Mouse (Mus musculus) megakaryocyte-erythroid progenitor cell, adult 5-6 weeks (primary cell): Measurements from ENCODE around the gene Lhx3. TPM values are rescaled to one million over a fixed set of nuclear protein-coding genes. Genes with fewer than 3 reads are reported as not detected.

Source experiments
- ATAC-seq: replicated peaks from 2 replicates; pipeline ENCODE4 v1.8.0; 2016; ENCODE audit warnings: mild to moderate bottlenecking, inconsistent platforms; ENCODE audit not compliant: severe bottlenecking, poor library complexity, low FRiP score, low TSS enrichment
- total RNA-seq, 2 experiments: library from RNA; stranded (forward) in 1 of 2; stranded (reverse) in 1 of 2; fragments of 200-1000, 215-1000 nt in 1 of 2; fragments of >200 nt in 1 of 2; fragmentation: Nextera tagmentation in 1 of 2; gene quantifications; 2 replicates each; pipeline ENCODE4 v1.2.3; 2014 to 2017

Lhx3 gene
- not detected in 2 replicates for total RNA-seq (2014; fragmentation: Nextera tagmentation)
- not detected in 2 replicates for total RNA-seq (2017)

DNA sequence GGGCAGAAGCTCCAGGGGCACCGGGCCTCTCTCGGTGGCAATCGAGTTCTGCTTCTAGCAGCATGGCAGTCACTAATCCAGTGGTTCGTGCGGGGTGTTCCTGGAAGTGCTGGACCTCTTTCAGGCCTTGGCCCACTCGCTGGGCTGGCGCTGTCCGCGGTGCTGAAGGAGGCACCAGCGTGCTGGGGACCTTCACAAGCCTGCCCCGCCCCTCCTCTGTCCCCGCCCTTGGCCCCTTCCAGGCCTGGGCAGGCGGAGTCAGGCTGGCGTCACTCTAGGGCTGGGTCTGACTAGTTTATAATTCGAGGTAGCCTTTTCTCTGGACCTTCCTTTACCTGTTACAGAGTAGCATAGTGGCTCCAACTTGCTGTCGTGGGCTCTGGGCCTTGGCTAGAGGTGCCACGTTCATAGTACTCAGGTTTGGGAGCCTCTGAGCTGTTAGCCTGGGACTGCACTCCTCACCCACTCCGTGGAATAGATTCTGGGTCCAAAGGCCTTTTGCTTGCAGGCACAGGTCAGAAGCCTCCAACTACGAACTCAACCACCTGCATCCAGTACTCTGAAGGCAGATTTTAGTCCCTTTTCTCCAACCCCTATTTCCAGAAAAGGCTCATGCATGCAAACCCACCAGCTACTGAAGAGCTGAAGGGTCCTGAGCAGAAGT lies at the start of gene Lhx3:
Lhx3 (minus strand) TSS at position 164 of the 664 bp plus-strand sequence.
- ATAC-seq: peak; percentile 87

DNA sequence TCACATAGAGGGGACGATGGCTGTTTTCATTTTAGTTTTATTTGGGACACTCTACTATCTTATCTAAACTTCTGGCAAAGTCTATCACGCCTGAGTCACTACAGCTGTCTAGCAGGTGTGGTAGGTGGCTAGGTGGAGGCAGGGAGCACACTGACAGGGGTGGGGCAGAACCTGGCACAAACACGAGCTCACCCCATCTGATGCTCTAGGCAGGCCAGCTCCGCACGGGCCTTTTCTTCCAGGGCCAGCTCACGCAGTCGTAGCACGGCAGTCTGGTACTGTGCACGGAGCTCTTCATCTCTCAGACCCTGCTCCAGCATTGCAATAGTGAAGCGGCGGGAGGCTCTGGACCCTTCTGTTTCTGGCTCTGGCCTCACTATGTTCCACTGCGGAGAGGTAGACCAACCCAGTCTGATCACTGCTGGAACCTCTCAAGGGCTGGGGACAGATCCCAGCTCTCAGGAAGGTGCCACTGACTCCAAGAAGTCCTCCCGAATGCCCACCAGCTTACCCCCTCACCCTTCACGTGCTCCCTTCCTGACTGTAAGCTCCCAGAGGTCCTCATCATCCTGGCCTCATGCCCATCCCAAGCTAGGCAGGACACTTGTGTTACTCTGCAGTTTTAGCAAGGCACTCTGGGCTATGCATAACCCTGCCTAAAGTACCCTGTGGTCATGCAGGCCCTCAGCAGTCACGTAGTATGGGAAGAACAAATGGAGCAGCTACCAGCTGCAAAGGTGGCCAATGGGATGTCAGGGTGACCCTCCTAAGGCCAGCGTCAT lies 49.4 kb upstream of the Lhx3 start:
- ATAC-seq: no peak

DNA sequence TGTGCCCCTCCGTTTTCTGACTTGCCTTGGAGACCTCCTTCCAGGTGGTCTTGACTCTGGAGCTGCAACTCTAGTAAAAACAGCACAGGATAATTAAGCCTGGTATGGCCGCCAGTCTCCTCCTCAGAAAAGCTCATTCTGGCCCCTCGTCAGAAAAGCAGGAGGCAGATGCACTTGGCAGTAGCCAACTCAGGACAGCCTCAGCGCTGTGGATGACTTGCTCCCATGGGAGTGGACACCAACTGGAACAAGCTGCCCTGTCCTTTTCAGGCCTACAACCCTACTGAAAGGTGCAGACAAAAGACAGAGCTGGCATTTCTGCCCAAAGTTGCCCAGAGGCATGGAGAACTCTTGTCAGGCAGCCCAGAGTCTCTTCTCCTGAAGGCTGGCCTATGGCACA lies 46.7 kb upstream of the Lhx3 start:
- no peak for ATAC-seq

- no peak for ATAC-seq
Observed at GRCm38 (mm10) chr2:26252514-26253206, 44.6 kb upstream of the Lhx3 start.

DNA sequence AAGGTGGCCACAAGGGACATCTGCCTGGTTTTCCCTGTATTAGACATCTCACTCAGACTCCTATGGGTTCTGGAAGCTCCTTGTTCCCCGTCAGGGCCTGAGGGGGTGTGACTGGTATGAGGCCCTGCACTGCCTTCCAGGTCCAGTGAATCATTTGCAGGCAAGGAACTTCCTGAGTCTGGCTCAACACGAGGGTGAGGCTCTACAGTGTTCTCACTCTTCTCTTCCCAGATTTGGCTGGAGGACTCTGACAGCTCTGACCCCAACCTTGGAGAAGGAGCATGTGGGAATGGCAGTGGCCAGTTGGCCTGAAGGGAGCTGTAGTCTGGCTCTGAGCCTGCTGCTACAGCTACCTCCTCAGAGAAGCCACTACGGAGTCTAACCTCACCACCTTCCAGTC lies 39.4 kb upstream of the Lhx3 start:
- no peak for ATAC-seq

- no peak for ATAC-seq
Observed at GRCm38 (mm10) chr2:26240841-26241240, 32.8 kb upstream of the Lhx3 start.

GRCm38 (mm10) chr2:26240330-26240729 lies 32.2 kb upstream of the Lhx3 start:
- ATAC-seq: no peak

DNA sequence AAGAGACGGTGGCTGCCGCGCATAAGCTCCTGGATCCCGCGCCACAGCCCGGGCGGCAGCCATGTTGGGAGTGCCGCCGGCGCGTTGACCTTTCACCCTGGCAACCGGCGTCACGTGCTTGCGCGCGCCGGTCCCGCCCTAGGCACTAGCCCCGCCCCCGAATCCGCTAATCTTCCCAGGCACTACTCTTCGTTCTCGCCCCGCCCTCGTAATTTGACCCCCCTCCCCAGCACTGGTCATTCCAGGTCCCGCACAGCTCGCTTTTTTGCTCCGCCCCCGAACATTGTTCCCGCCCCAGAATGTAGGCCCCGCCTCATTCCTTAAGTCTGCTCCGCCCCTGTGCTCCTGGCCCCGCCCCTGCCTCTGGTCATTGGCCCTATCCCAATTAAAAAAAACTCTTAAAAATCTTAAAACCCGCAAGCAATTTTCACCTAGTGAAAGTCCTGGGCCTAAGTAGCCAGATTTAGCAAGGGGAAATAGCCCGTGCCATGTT lies 29.2 kb upstream of the Lhx3 start, which contains the start of gene Qsox2:
Qsox2 (minus strand) TSS at position 236 of the 493 bp plus-strand sequence.
- ATAC-seq: peak; percentile 84

DNA sequence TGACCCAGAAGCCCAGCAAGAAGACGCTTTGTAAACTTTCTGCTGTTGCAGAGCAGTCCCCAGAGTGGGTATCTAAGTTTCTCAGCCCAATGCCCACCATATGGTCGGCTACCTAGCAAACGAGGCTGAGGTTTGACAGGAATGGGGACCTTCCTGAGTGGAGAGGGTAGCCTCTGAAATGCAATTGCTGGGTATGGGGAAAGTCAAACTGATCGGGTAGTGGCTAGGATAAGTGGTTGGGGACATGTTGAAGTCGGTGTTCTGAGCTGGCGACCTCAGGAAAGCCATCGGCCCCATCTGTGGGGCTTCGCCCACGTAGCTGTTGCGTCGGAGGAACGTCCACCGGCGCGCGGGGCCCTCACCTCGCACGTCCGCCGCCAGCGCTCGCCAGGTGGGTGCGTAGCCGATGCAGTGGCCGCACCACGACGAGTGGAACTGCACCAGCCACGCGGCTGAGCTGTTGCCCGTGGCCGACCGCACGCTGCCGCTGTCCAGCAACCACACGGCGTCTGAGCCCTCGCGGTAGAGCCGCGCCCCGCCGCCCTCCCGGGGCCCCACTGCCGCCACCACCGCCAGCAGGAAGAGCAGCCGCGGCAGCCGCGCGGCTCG lies 28.7 kb upstream of the Lhx3 start:
- ATAC-seq: 0 out of 2 replicates have a peak, but pooled peaks have one; percentile 6

DNA sequence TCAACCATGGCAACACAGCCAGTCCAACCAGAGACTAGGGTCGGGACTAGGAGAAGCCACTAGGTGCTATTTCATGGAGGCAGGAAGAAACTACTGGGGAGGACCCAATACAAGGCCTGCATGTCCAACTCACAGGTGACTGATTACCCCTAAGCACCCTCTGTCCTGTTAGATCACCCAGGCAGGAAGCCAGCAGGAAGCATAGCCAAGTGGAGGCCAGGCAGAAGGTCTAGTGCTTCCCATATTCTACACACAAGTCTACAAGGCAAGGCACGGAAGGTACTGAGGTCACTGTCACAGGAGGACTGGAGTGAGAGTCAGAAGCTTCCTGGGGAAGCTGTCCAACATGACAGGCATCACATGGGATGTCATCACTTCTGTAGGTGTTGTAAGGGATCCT lies 26.7 kb upstream of the Lhx3 start:
- ATAC-seq: no peak

DNA sequence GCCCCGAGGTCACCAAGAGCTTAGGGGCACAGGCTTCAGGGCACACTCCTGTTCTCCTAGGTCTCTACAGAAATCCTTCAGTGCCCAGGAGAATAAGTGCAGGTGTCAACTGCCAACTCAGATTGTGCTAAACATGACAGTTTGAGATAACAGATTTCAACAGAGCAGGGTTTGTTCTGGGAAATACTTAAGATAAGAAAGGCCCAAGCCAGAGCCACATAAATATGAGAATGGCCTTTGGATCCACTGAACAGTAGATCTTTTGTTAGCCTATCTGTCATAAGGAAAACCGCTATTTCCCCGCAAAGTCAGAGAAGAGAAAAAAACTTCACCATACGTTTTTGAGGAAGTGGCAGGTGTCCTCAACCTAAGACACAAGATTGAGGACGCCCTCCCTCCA lies 26.2 kb upstream of the Lhx3 start:
- ATAC-seq: peak; percentile 32; the same call in 1 of the 2 replicates

DNA sequence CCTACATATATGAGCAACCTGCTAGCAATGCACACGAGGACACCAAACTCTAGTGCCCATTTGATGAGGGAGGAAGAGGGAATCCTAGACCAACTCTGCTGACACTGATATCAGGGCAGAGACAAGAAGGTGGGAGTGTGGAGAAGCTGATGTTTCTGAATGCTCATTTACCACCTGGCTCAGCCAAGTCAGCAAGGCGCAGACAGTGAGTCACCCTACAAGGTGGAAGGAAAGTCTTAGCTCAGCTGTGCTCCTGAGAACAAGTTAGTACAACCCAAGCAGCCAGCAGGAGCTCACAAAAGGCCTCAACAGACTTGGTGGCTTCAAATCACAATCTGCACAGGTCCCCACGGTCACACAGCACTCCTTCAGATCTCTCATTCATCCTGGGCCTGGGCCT lies 23.3 kb upstream of the Lhx3 start:
- ATAC-seq: no peak

GRCm38 (mm10) chr2:26230253-26230652 lies 22.2 kb upstream of the Lhx3 start:
- ATAC-seq: no peak

DNA sequence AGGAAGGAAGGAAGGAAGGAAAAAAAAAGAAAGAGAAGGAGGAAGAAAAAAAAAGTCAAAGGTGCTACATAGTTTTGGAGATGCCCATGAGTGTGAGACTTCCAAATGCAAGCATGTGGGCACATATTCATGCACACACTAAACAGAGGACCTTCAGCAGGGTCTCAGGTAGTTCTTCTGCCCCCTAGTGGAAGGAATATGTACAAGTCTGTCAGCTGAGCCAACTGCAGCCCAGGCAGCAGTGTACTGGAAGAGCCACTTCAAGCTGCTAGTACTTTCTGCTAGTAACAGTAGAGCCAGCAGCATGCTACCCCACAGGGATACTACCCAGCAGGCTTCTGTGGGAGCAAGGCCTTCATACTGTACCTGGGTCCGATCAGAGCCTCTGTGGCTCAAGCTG lies 19.7 kb upstream of the Lhx3 start:
- ATAC-seq: peak; percentile 80

GRCm38 (mm10) chr2:26225242-26225641 lies 17.2 kb upstream of the Lhx3 start:
- ATAC-seq: no peak

DNA sequence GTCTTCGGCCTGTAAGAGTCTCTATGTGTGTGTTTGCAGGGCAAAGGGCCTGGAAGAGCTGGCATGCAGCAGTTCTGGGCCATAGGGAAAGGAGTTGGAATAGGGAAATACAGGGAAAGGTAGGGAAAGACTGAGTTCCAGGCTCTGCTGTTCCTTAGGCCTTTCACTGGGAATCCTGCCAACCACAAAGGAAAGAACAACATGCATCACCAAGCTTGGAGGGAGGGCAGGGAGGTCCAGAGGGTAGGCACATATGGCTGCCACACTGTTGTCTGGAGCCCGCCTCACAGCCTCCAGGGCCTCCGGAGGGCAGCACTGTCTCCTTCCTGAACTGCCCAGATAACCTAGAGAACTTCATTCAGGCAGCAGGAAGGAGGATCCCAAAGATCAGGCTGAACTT lies 15.9 kb upstream of the Lhx3 start:
- ATAC-seq: no peak

GRCm38 (mm10) chr2:26214526-26214925 lies 6.4 kb upstream of the Lhx3 start:
- peak; percentile 85 for ATAC-seq

GRCm38 (mm10) chr2:26209566-26209965 lies 1.5 kb upstream of the Lhx3 start:
- no peak for ATAC-seq

- no peak for ATAC-seq
Observed at GRCm38 (mm10) chr2:26207559-26207958, 530 bp downstream of the Lhx3 start.

- no peak for ATAC-seq
Observed at GRCm38 (mm10) chr2:26205761-26206160, 2.3 kb downstream of the Lhx3 start.
